Mouse (Mus musculus) thymus, postnatal 4 days (tissue): ENCODE results near the gene Rab10.
"Not testable (repeated sequence)": the region's sequence is repeated elsewhere in the genome, so short reads cannot be mapped to it uniquely, and the experiment has no call there.

Experiments used
- DNase-seq: peaks from one replicate; pipeline ENCODE4 v3.0.0; 2021

Gene Rab10

GRCm38 (mm10) chr12:3309391-3310320 is at the start of gene Rab10:
Gene Rab10 (minus strand): TSS chr12:3309969.
- peak; percentile 99 for DNase-seq

GRCm38 (mm10) chr12:3359302-3359701 is 49.5 kb upstream of the Rab10 start:
- peak; percentile 91 for DNase-seq

- peak; percentile 49 for DNase-seq
These were observed 47.1 kb upstream of the Rab10 start for GRCm38 (mm10) chr12:3356824-3357223.

GRCm38 (mm10) chr12:3355068-3355467 is 45.3 kb upstream of the Rab10 start:
- peak; percentile 7 for DNase-seq

GRCm38 (mm10) chr12:3352216-3352615 is 42.4 kb upstream of the Rab10 start:
- no peak for DNase-seq

GRCm38 (mm10) chr12:3350136-3350535 is 40.4 kb upstream of the Rab10 start:
- DNase-seq = no peak

- DNase-seq = no peak
These were observed 39.6 kb upstream of the Rab10 start for GRCm38 (mm10) chr12:3349387-3349786.

- no peak for DNase-seq
These were observed 37.9 kb upstream of the Rab10 start for GRCm38 (mm10) chr12:3347682-3348081.

- DNase-seq = no peak
These were observed 35.3 kb upstream of the Rab10 start for GRCm38 (mm10) chr12:3345038-3345437.

GRCm38 (mm10) chr12:3344155-3344554 is 34.4 kb upstream of the Rab10 start:
- no peak for DNase-seq

- DNase-seq = no peak
These were observed 29.2 kb upstream of the Rab10 start for GRCm38 (mm10) chr12:3338931-3339330.

GRCm38 (mm10) chr12:3329677-3330076 is 19.9 kb upstream of the Rab10 start:
- no peak for DNase-seq

- no peak for DNase-seq
These were observed 15.5 kb upstream of the Rab10 start for GRCm38 (mm10) chr12:3325232-3325631.

GRCm38 (mm10) chr12:3323241-3323640 is 13.5 kb upstream of the Rab10 start:
- DNase-seq = no peak

GRCm38 (mm10) chr12:3319377-3319776 is 9.6 kb upstream of the Rab10 start:
- DNase-seq = no peak

- no peak for DNase-seq
These were observed 7.2 kb upstream of the Rab10 start for GRCm38 (mm10) chr12:3316937-3317336.

GRCm38 (mm10) chr12:3316083-3316482 is 6.3 kb upstream of the Rab10 start:
- DNase-seq = no peak

GRCm38 (mm10) chr12:3312886-3313285 is 3.1 kb upstream of the Rab10 start:
- DNase-seq = no peak

GRCm38 (mm10) chr12:3310321-3310692 is 538 bp upstream of the Rab10 start:
- peak; percentile 57 for DNase-seq

- DNase-seq = peak; percentile 26
These were observed 1.1 kb downstream of the Rab10 start for GRCm38 (mm10) chr12:3308541-3309241.

- no peak for DNase-seq
These were observed 2.2 kb downstream of the Rab10 start for GRCm38 (mm10) chr12:3307587-3307986.

GRCm38 (mm10) chr12:3305238-3305637 is 4.5 kb downstream of the Rab10 start:
- DNase-seq = no peak

- not testable (repeated sequence) for DNase-seq
These were observed 12.1 kb downstream of the Rab10 start for GRCm38 (mm10) chr12:3297622-3298021.

- DNase-seq = no peak
These were observed 13.7 kb downstream of the Rab10 start for GRCm38 (mm10) chr12:3296056-3296455.
